Mouse (Mus musculus) heart, embryonic 10.5 days (tissue): ENCODE data around the gene Bcan. TPM values are rescaled to one million over a fixed set of nuclear protein-coding genes. Genes with fewer than 3 reads are reported as not detected.

Source experiments
- DNase-seq: peaks from one replicate; pipeline ENCODE4 v3.0.0-alpha.2; 2017; ENCODE audit warnings: low spot score
- H3K27ac ChIP-seq: fragments of 300-500 bp; sonication (generic); 2 replicates; pipeline ENCODE4 v1.5.1; 2016; ENCODE audit warnings: mild to moderate bottlenecking
- H3K27me3 ChIP-seq: fragments of 300-500 bp; sonication (generic); 2 replicates; pipeline ENCODE4 v1.6.1; 2016; ENCODE audit warnings: mild to moderate bottlenecking; ENCODE audit not compliant: poor library complexity, insufficient read depth, severe bottlenecking
- H3K36me3 ChIP-seq: fragments of 300-500 bp; sonication (generic); 2 replicates; pipeline ENCODE4 v1.6.1; 2016; ENCODE audit warnings: mild to moderate bottlenecking, moderate library complexity
- H3K4me1 ChIP-seq: fragments of 300-500 bp; sonication (generic); 2 replicates; pipeline ENCODE4 v1.6.1; 2016; ENCODE audit warnings: mild to moderate bottlenecking
- H3K4me3 ChIP-seq: fragments of 300-500 bp; sonication (generic); 2 replicates; pipeline ENCODE4 v1.5.1; 2016; ENCODE audit warnings: mild to moderate bottlenecking, moderate library complexity
- H3K9me3 ChIP-seq: fragments of 300-500 bp; sonication (generic); 2 replicates; pipeline ENCODE4 v1.6.1; 2016; ENCODE audit warnings: mild to moderate bottlenecking, moderate library complexity
- WGBS: fragments of 180-500 bp; shearing (Covaris S2); methylation state at CpG from one replicate; pipeline ENCODE4 v1.1.7; 2016; 5-methylcytosine and 5-hydroxymethylcytosine counted together
- polyA plus RNA-seq: library from polyadenylated mRNA; unstranded; fragments of >200 nt; fragmentation: Nextera tagmentation; extraction: Ambion mirVana; gene quantifications from 2 replicates; pipeline ENCODE4 v1.2.1, GENCODE M21; 2016

The Bcan gene
- 0.05 TPM in 1 of 2 replicates, not detected in the other for polyA plus RNA-seq

GRCm38 (mm10) chr3:88000181-88000580, at the start of gene Bcan:
TSS of gene Bcan (minus strand) at chr3:88000230.
- WGBS: under 1% methylated on average over 39 of the region's 39 CpGs

GRCm38 (mm10) chr3:88049532-88049931, 49.5 kb upstream of the Bcan start:
- DNase-seq: no peak
- WGBS: 66% methylated on average over 3 of the region's 3 CpGs
- no peak overlapping the region for H3K27ac ChIP-seq
- H3K4me1 ChIP-seq: peaks cover 8% of the 10 kb centered on the region; the same call in 1 of the 2 replicates
- H3K27me3 ChIP-seq: no peaks in the 10 kb centered on the region
- H3K9me3 ChIP-seq: no peaks in the 10 kb centered on the region
- H3K36me3 ChIP-seq: peaks cover 62% of the 10 kb centered on the region
- H3K4me3 ChIP-seq: no peak overlapping the region

More at GRCm38 (mm10) chr3:88000181-88000580, at the start of gene Bcan:
- H3K4me3 ChIP-seq: peak within 1 kb of the TSS; percentile 56
- H3K4me1 ChIP-seq: peaks cover 36% of the 10 kb centered on the region
- H3K36me3 ChIP-seq: no peaks in the 10 kb centered on the region
- H3K9me3 ChIP-seq: no peaks in the 10 kb centered on the region
- H3K27ac ChIP-seq: no peak within 1 kb of the TSS
- DNase-seq: no peak
- H3K27me3 ChIP-seq: peaks cover 96% of the 10 kb centered on the region

GRCm38 (mm10) chr3:88042661-88043421, 42.8 kb upstream of the Bcan start, which contains the start of gene Gpatch4:
TSS of gene Gpatch4 (plus strand) at chr3:88043108.
- Histone ChIP-seq H3K27ac (peak within 1 kb of the TSS; percentile 86), H3K27me3 (peaks cover 34% of the 10 kb centered on the region), H3K4me1 (peaks cover 5% of the 10 kb centered on the region; the same call in 1 of the 2 replicates), H3K36me3 (peaks cover 10% of the 10 kb centered on the region; the same call in 1 of the 2 replicates), H3K4me3 (peak within 1 kb of the TSS; percentile 78), H3K9me3 (no peaks in the 10 kb centered on the region)
- peak; percentile 95 for DNase-seq
- 7% methylated on average over 36 of the region's 36 CpGs for WGBS

GRCm38 (mm10) chr3:88035561-88036293, 35.7 kb upstream of the Bcan start:
- Histone ChIP-seq H3K27ac (no peak overlapping the region), H3K27me3 (peaks cover 69% of the 10 kb centered on the region), H3K36me3 (no peaks in the 10 kb centered on the region), H3K4me3 (no peak overlapping the region), H3K4me1 (peaks cover 1% of the 10 kb centered on the region; the same call in 1 of the 2 replicates), H3K9me3 (no peaks in the 10 kb centered on the region)
- no peak for DNase-seq
- 61% methylated on average over 1 of the region's 1 CpGs for WGBS

GRCm38 (mm10) chr3:88033506-88033905, 33.5 kb upstream of the Bcan start:
- H3K27me3 ChIP-seq: peaks cover 66% of the 10 kb centered on the region
- 63% methylated on average over 5 of the region's 5 CpGs for WGBS
- no peaks in the 10 kb centered on the region for H3K36me3 ChIP-seq

GRCm38 (mm10) chr3:88030608-88031395, 30.8 kb upstream of the Bcan start:
- Histone ChIP-seq H3K9me3 (no peaks in the 10 kb centered on the region), H3K27ac (no peak overlapping the region), H3K4me1 (peaks cover 6% of the 10 kb centered on the region; the same call in 1 of the 2 replicates), H3K36me3 (no peaks in the 10 kb centered on the region), H3K4me3 (no peak overlapping the region), H3K27me3 (peaks cover 73% of the 10 kb centered on the region)
- no peak for DNase-seq
- WGBS: 18% methylated on average over 19 of the region's 19 CpGs

More at GRCm38 (mm10) chr3:88033506-88033905, 33.5 kb upstream of the Bcan start:
- Histone ChIP-seq H3K4me1 (peaks cover 6% of the 10 kb centered on the region; the same call in 1 of the 2 replicates), H3K4me3 (no peak overlapping the region), H3K9me3 (no peaks in the 10 kb centered on the region), H3K27ac (no peak overlapping the region)
- no peak for DNase-seq

GRCm38 (mm10) chr3:88027434-88028186, 27.6 kb upstream of the Bcan start, which contains the start of gene Hapln2:
TSS of gene Hapln2 (minus strand) at chr3:88027583.
- WGBS: 48% methylated on average over 5 of the region's 5 CpGs
- Histone ChIP-seq H3K27ac (no peak within 1 kb of the TSS), H3K9me3 (no peaks in the 10 kb centered on the region), H3K4me1 (peaks cover 22% of the 10 kb centered on the region), H3K27me3 (peaks cover 87% of the 10 kb centered on the region), H3K36me3 (no peaks in the 10 kb centered on the region), H3K4me3 (no peak within 1 kb of the TSS)
- DNase-seq: no peak

- 61% methylated on average over 7 of the region's 7 CpGs for WGBS
- no peaks in the 10 kb centered on the region for H3K36me3 ChIP-seq
- no peaks in the 10 kb centered on the region for H3K9me3 ChIP-seq
- H3K4me3 ChIP-seq: no peak overlapping the region
- DNase-seq: no peak
- peaks cover 26% of the 10 kb centered on the region for H3K4me1 ChIP-seq
- H3K27me3 ChIP-seq: peaks cover 87% of the 10 kb centered on the region
- H3K27ac ChIP-seq: no peak overlapping the region
Observed at GRCm38 (mm10) chr3:88026823-88027222, 26.8 kb upstream of the Bcan start.

- 0 out of 2 replicates have a peak overlapping the region, but pooled peaks have one; percentile 36 for H3K27ac ChIP-seq
- peaks cover 83% of the 10 kb centered on the region for H3K27me3 ChIP-seq
- under 1% methylated on average over 81 of the region's 81 CpGs for WGBS
- no peaks in the 10 kb centered on the region for H3K36me3 ChIP-seq
- H3K9me3 ChIP-seq: no peaks in the 10 kb centered on the region
- peak overlapping the region; percentile 62 for H3K4me3 ChIP-seq
- peaks cover 20% of the 10 kb centered on the region for H3K4me1 ChIP-seq
- no peak for DNase-seq
Observed at GRCm38 (mm10) chr3:88023192-88024074, 23.4 kb upstream of the Bcan start.

GRCm38 (mm10) chr3:88022322-88023191, 22.5 kb upstream of the Bcan start:
- 0 out of 2 replicates have a peak overlapping the region, but pooled peaks have one; percentile 36 for H3K27ac ChIP-seq
- H3K36me3 ChIP-seq: no peaks in the 10 kb centered on the region
- DNase-seq: peak; percentile 96
- H3K4me3 ChIP-seq: peak overlapping the region; percentile 62
- H3K9me3 ChIP-seq: no peaks in the 10 kb centered on the region
- H3K4me1 ChIP-seq: peaks cover 20% of the 10 kb centered on the region
- 2% methylated on average over 66 of the region's 66 CpGs for WGBS
- H3K27me3 ChIP-seq: peaks cover 86% of the 10 kb centered on the region
